Mouse (Mus musculus) intestine, embryonic 15.5 days (tissue): ENCODE data around the gene Pnmal1. TPM values are rescaled to one million over a fixed set of nuclear protein-coding genes. Genes with fewer than 3 reads are reported as not detected.

Experiments used
- polyA plus RNA-seq: library from polyadenylated mRNA; unstranded; fragments of >200 nt; fragmentation: Nextera tagmentation; extraction: Ambion mirVana; gene quantifications from 2 replicates; pipeline ENCODE4 v1.2.1, GENCODE M21; 2015

Pnmal1 gene
- polyA plus RNA-seq, 1 experiment from 2014 or later: 3.1 TPM

Other genes with a start within 250 kb of the Pnmal1 start
- gene Ceacam9, start 237.8 kb upstream of the Pnmal1 start, polyA plus RNA-seq: not detected in 2 replicates
- 248 and 256 TPM in 2 replicates for gene Ap2s1, start 221.3 kb upstream of the Pnmal1 start, polyA plus RNA-seq
- gene Slc1a5, start 178.3 kb upstream of the Pnmal1 start, polyA plus RNA-seq: 61.8 and 64.0 TPM in 2 replicates
- 77.3 and 85.5 TPM in 2 replicates for gene Strn4, start 143.8 kb upstream of the Pnmal1 start, polyA plus RNA-seq
- gene Fkrp, start 142.9 kb upstream of the Pnmal1 start, polyA plus RNA-seq: 25.1 and 25.6 TPM in 2 replicates
- 9.7 and 12.5 TPM in 2 replicates for gene Prkd2, start 116.8 kb upstream of the Pnmal1 start, polyA plus RNA-seq
- 3.1 and 3.2 TPM in 2 replicates for gene Dact3, start 84.4 kb upstream of the Pnmal1 start, polyA plus RNA-seq
- 7.4 and 8.3 TPM in 2 replicates for gene Gng8, start 67.9 kb upstream of the Pnmal1 start, polyA plus RNA-seq
- gene Ptgir, start 53.2 kb upstream of the Pnmal1 start, polyA plus RNA-seq: 2.8 and 3.0 TPM in 2 replicates
- gene Calm3, start 35.6 kb upstream of the Pnmal1 start, polyA plus RNA-seq: 137 and 140 TPM in 2 replicates
- 8.1 and 8.3 TPM in 2 replicates for gene Pnmal2, start 15.0 kb upstream of the Pnmal1 start, polyA plus RNA-seq
- gene Gm42372, start 23.4 kb downstream of the Pnmal1 start, polyA plus RNA-seq: 0.28 and 0.44 TPM in 2 replicates
- 28.1 and 29.0 TPM in 2 replicates for gene Ccdc8, start 33.0 kb downstream of the Pnmal1 start, polyA plus RNA-seq
- gene Ppp5c, start 68.2 kb downstream of the Pnmal1 start, polyA plus RNA-seq: 81.5 and 89.5 TPM in 2 replicates
- gene Hif3a, start 102.7 kb downstream of the Pnmal1 start, polyA plus RNA-seq: 66.7 and 71.4 TPM in 2 replicates
- gene Psg16, start 114.4 kb downstream of the Pnmal1 start, polyA plus RNA-seq: 0.40 and 0.42 TPM in 2 replicates
- gene Ceacam3, start 190.6 kb downstream of the Pnmal1 start, polyA plus RNA-seq: not detected in 2 replicates
- gene Psg29, start 243.8 kb downstream of the Pnmal1 start, polyA plus RNA-seq: not detected in 2 replicates